Mouse (Mus musculus) lung, adult 2 months (tissue): ENCODE measurements around the gene Tln2.

Experiments used
- CTCF ChIP-seq: fragments of 200-500 bp; IDR thresholded peaks from 2 replicates; pipeline ENCODE4 v1.5.1; 2011; ENCODE audit warnings: mild to moderate bottlenecking, low read length, control low read depth; ENCODE audit not compliant: insufficient read depth
- POLR2A ChIP-seq: fragments of 200-500 bp; IDR thresholded peaks from 2 replicates; pipeline ENCODE4 v1.6.1; 2011; ENCODE audit warnings: low read depth, mild to moderate bottlenecking, control low read depth, low read length, borderline replicate concordance; ENCODE audit errors: extremely low read depth

DNA sequence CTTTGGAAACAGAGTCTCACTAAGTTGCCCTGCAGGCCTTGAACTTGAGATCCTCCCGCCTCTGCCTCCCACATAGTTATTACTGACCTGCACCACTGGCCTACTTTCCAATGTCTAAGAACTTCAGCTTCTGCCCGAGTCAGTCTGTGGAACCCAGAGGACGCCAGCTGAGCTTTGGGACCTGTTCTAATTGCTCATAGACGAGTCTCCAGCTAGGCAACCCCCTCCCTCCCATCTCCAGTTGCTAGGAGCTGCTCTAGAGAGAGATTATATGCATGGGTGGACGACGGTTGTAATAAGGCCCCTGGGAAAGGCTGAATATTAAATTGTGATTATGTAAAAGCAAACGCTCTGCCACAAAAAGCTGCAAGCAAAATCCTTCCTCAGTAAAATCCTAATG, 364.2 kb downstream of the Tln2 start:
- TF ChIP-seq CTCF = no peak
- TF ChIP-seq POLR2A = no peak
